Mouse (Mus musculus): ENCODE results near the gene Gm21988. TPM values are rescaled to one million over a fixed set of nuclear protein-coding genes. Genes with fewer than 3 reads are reported as not detected.

Gm21988 gene
- polyA plus RNA-seq, 1 experiment from 2014 or later = 11.9 TPM

DNA sequence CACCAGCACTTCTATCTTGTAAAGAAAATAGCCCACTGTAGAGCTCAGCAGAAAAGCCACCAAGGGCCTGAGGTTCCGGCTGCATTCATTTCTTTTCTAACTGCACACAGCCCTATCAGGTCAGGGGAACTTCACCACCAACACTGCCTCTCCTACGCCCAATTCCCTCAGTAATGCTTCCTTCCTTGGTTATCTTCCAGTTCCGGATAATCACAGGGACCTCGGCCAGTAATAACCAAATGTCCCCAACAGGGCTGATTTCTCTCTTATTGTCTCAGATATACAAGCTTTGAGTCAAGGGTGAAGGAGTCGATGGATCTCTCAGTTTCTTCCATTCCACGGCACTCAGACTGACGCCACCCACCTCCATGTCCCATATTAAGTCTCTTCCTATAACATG lies 32.3 kb downstream of the Gm21988 start:
- Histone ChIP-seq H3K4me3 (ENCODE audit: low read depth, low read length) (no peak overlapping the region), H3K36me3 (ENCODE audit: control insufficient read depth, insufficient read depth, low read length) (no peaks in the 10 kb centered on the region), H3K27ac (ENCODE audit: low read depth, low read length) (no peak overlapping the region), H3K4me2 (ENCODE audit: low read length) (no peak overlapping the region), H3K27me3 (replicated peaks; ENCODE audit: control insufficient read depth, insufficient read depth, low read length) (no peaks in the 10 kb centered on the region), H3K4me1 (ENCODE audit: control insufficient read depth, insufficient read depth, low read length) (no peaks in the 10 kb centered on the region), H3K9ac (ENCODE audit: low read length) (no peak overlapping the region), H3K9me3 (replicated peaks; ENCODE audit: control insufficient read depth, low read length) (no peaks in the 10 kb centered on the region)
- 94% methylated on average over 7 of the region's 7 CpGs for WGBS
- no peak for ATAC-seq
- no peak for DNase-seq (ENCODE audit: low spot score)

DNA sequence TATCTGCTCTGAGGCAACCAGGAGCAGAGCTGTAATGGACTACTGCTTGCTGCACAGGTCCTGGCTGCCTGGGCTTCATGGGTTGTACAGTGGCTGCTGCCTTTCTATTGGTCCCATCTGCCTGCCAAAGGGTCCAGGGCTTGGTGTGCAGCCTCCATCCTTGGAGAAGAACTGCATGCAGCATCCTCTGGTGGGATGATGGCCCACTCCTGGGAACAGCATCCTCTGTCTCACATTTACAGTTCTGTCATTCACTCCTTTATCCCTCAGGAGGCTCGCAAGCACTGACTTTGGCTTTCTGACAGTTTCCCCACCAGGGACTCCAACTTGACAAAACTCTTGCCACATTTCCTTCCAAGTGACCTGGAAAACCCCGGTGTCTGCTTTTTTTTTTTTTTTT lies 32.8 kb downstream of the Gm21988 start:
- Histone ChIP-seq H3K27ac (ENCODE audit: low read depth, low read length) (no peak overlapping the region), H3K4me3 (ENCODE audit: low read depth, low read length) (no peak overlapping the region), H3K36me3 (ENCODE audit: control insufficient read depth, insufficient read depth, low read length) (no peaks in the 10 kb centered on the region), H3K4me2 (ENCODE audit: low read length) (no peak overlapping the region), H3K9me3 (replicated peaks; ENCODE audit: control insufficient read depth, low read length) (no peaks in the 10 kb centered on the region), H3K27me3 (replicated peaks; ENCODE audit: control insufficient read depth, insufficient read depth, low read length) (no peaks in the 10 kb centered on the region), H3K9ac (ENCODE audit: low read length) (no peak overlapping the region), H3K4me1 (ENCODE audit: control insufficient read depth, insufficient read depth, low read length) (no peaks in the 10 kb centered on the region)
- ATAC-seq (no peak), DNase-seq (ENCODE audit: low spot score) (no peak)
- 84% methylated on average over 2 of the region's 2 CpGs for WGBS

DNA sequence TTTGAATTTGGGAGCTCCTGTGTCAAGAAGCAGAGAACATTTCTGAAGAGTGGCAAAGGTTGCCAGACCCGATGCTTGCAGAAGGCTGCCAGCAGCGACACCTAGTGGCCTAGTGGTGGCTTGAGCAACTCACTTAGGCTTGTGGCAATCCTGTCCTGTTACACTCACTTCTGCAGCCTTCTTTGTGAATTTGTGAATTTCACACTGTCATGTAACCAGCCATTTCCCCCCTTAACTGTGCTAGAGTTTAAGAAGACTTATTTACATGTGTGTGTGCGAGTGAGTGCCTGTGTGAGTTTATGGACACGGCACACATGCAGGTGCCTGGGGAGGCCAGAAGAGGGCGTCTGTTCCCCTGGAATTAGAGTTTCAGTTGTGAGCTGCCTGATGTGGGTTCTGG lies 37.9 kb downstream of the Gm21988 start:
- no peak overlapping the region for H3K9ac ChIP-seq (ENCODE audit: low read length)
- no peak overlapping the region for H3K4me3 ChIP-seq (ENCODE audit: low read depth, low read length)
- no peaks in the 10 kb centered on the region for H3K36me3 ChIP-seq (ENCODE audit: control insufficient read depth, insufficient read depth, low read length)
- no peaks in the 10 kb centered on the region for H3K9me3 ChIP-seq (replicated peaks; ENCODE audit: control insufficient read depth, low read length)
- H3K27me3 ChIP-seq (replicated peaks; ENCODE audit: control insufficient read depth, insufficient read depth, low read length) = no peaks in the 10 kb centered on the region
- peak; percentile 88 for DNase-seq (ENCODE audit: low spot score)
- 41% methylated on average over 5 of the region's 5 CpGs for WGBS
- no peak for ATAC-seq
- H3K4me2 ChIP-seq (ENCODE audit: low read length) = no peak overlapping the region
- H3K4me1 ChIP-seq (ENCODE audit: control insufficient read depth, insufficient read depth, low read length) = no peaks in the 10 kb centered on the region
- H3K27ac ChIP-seq (ENCODE audit: low read depth, low read length) = no peak overlapping the region

DNA sequence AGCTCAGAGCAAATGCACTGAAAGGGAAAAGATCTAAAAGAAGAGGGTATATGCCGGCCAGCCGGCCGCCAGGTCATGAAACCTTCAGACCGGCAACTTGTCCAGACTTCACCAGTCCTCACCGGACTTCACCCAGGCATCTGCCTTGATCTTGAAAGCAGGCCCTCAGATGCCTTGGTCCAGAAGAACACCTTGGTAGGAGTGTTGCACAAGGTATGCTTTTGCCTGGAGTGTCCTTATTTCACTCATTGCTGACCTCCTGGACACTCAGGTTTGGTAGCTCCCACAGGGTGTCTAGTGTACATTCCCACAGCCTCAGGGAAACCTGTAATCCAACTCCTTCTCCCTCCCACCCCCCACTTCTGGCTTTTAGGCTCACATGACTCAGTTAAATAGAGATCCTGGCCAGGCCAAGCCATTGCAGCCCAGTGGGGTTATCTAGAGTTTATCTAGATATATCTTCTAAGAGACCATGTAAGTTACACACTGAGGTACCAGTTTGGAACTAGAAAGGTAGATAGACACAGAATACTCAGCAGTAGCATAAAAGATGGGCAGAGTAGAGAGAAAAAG lies 39.5 kb downstream of the Gm21988 start:
- no peaks in the 10 kb centered on the region for H3K36me3 ChIP-seq (ENCODE audit: control insufficient read depth, insufficient read depth, low read length)
- H3K4me2 ChIP-seq (ENCODE audit: low read length) = no peak overlapping the region
- WGBS = 83% methylated on average over 5 of the region's 5 CpGs
- H3K9me3 ChIP-seq (replicated peaks; ENCODE audit: control insufficient read depth, low read length) = no peaks in the 10 kb centered on the region
- H3K4me3 ChIP-seq (ENCODE audit: low read depth, low read length) = no peak overlapping the region
- H3K27ac ChIP-seq (ENCODE audit: low read depth, low read length) = no peak overlapping the region
- no peak for DNase-seq (ENCODE audit: low spot score)
- H3K9ac ChIP-seq (ENCODE audit: low read length) = no peak overlapping the region
- ATAC-seq = no peak
- H3K27me3 ChIP-seq (replicated peaks; ENCODE audit: control insufficient read depth, insufficient read depth, low read length) = no peaks in the 10 kb centered on the region
- no peaks in the 10 kb centered on the region for H3K4me1 ChIP-seq (ENCODE audit: control insufficient read depth, insufficient read depth, low read length)

DNA sequence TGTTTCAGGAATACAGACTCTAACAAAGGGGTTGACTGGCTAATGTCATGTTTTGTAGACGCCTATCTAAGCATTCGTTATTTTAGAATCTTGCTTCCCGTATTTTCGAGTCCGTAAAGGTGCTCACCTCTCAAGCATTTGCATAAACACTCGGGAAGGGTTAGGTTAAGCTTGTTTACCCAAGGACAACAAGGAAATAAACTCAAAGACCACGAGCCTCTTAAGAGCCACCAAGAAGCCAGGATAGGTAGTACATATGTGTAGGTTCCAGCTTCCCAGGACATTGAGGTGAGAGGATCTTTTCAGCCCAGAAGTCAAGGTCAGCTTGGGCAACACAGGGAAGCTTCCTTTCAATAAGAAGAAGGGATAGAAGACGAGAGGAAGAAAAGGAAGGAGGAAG lies 40.5 kb downstream of the Gm21988 start:
- no peak overlapping the region for H3K27ac ChIP-seq (ENCODE audit: low read depth, low read length)
- H3K27me3 ChIP-seq (replicated peaks; ENCODE audit: control insufficient read depth, insufficient read depth, low read length) = no peaks in the 10 kb centered on the region
- DNase-seq (ENCODE audit: low spot score) (no peak), ATAC-seq (no peak)
- no peak overlapping the region for H3K9ac ChIP-seq (ENCODE audit: low read length)
- no peak overlapping the region for H3K4me2 ChIP-seq (ENCODE audit: low read length)
- no peak overlapping the region for H3K4me3 ChIP-seq (ENCODE audit: low read depth, low read length)
- H3K4me1 ChIP-seq (ENCODE audit: control insufficient read depth, insufficient read depth, low read length) = no peaks in the 10 kb centered on the region
- H3K36me3 ChIP-seq (ENCODE audit: control insufficient read depth, insufficient read depth, low read length) = no peaks in the 10 kb centered on the region
- WGBS = 84% methylated on average over 8 of the region's 8 CpGs
- H3K9me3 ChIP-seq (replicated peaks; ENCODE audit: control insufficient read depth, low read length) = no peaks in the 10 kb centered on the region

DNA sequence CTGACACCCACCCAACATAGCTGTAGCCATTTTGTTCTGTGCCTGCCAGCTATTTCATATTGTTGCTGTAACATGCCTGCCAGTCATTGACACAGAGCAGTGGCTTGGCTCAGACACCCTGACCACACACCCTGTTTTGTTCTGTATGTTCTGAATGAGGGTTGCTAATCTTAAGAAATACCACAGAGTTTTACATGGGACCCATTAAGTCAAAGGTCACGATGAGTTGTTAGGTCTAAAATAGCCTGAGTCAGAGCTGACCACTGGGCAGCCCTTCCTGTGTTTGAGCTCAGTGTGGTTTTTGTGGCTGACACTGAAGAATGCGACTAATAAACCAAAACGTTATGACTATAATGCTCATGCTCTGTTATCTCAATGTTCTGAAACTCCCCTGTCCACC lies 41.3 kb downstream of the Gm21988 start:
- no peak overlapping the region for H3K4me3 ChIP-seq (ENCODE audit: low read depth, low read length)
- WGBS = 90% methylated on average over 3 of the region's 3 CpGs
- H3K4me1 ChIP-seq (ENCODE audit: control insufficient read depth, insufficient read depth, low read length) = no peaks in the 10 kb centered on the region
- ATAC-seq (no peak), DNase-seq (ENCODE audit: low spot score) (no peak)
- H3K27ac ChIP-seq (ENCODE audit: low read depth, low read length) = no peak overlapping the region
- no peak overlapping the region for H3K9ac ChIP-seq (ENCODE audit: low read length)
- no peaks in the 10 kb centered on the region for H3K9me3 ChIP-seq (replicated peaks; ENCODE audit: control insufficient read depth, low read length)
- H3K4me2 ChIP-seq (ENCODE audit: low read length) = no peak overlapping the region
- H3K27me3 ChIP-seq (replicated peaks; ENCODE audit: control insufficient read depth, insufficient read depth, low read length) = no peaks in the 10 kb centered on the region
- no peaks in the 10 kb centered on the region for H3K36me3 ChIP-seq (ENCODE audit: control insufficient read depth, insufficient read depth, low read length)

DNA sequence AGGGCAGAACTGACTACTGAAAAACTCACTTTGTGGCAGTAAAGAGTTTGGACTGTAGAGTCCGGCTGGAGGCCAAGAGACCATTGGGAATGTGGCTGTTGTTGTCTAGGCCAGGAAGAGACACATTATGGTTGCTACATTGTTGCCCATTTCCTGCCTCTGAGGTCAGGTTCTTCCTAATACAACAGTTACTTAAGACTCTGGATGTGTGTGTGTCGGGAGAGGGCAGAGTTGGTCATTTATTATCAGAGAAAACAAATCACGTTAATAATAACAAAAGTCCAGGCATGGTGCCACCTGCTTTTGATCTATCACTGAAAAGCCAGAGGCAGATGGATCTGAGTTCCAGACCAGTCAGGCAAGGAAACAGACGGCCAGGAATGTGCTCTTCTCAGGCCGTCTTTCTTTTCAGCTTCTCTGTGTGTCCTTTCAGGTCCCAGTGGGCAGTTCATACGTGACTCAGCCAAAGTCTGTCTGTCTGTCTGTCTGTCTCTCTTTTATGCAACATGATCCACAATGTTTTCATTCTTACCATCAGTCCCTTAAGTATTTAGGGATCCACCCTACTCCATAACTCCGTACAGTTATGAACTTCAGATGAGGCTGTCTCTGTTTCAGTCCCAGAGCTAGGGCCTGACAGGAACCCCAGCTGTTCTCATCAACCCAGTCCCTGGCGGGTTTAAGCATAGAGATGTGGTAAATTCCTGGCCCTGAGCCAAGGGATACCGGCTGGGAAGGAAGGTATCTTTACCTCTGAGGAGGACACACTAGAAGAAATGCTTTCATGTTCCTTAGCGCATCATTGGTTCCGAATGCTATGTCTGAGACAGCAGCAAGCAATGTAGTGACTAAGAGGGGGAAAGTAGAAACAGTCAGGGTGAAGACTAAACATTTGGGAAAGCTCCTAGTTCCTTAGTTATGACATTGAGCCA lies 46.0 kb downstream of the Gm21988 start:
- no peak overlapping the region for H3K4me3 ChIP-seq (ENCODE audit: low read depth, low read length)
- no peaks in the 10 kb centered on the region for H3K36me3 ChIP-seq (ENCODE audit: control insufficient read depth, insufficient read depth, low read length)
- no peaks in the 10 kb centered on the region for H3K27me3 ChIP-seq (replicated peaks; ENCODE audit: control insufficient read depth, insufficient read depth, low read length)
- H3K4me1 ChIP-seq (ENCODE audit: control insufficient read depth, insufficient read depth, low read length) = no peaks in the 10 kb centered on the region
- H3K9me3 ChIP-seq (replicated peaks; ENCODE audit: control insufficient read depth, low read length) = no peaks in the 10 kb centered on the region
- no peak overlapping the region for H3K9ac ChIP-seq (ENCODE audit: low read length)
- no peak overlapping the region for H3K4me2 ChIP-seq (ENCODE audit: low read length)
- DNase-seq (ENCODE audit: low spot score) (no peak), ATAC-seq (no peak)
- WGBS = 67% methylated on average over 11 of the region's 11 CpGs
- H3K27ac ChIP-seq (ENCODE audit: low read depth, low read length) = no peak overlapping the region

DNA sequence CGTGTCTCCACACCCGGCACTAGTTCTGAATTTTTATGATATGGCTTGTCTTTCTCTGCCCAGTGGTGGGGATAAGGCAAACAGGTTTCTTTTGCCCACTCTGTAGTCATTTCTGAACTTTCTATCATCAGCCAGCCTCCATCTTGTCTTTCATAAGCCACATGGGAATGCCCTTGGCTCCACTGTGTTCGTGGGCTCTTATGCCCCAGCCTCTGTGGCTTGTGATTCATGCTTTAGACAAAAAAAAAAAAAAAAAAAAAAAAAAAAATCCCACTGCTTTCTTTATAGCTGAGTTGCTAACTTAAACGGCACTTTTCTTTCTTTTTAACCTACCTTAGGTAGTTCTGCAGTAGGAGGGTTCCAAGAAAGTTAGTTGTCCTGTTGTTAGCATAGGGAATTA lies 47.5 kb downstream of the Gm21988 start:
- Histone ChIP-seq H3K4me2 (ENCODE audit: low read length) (no peak overlapping the region), H3K9ac (ENCODE audit: low read length) (no peak overlapping the region), H3K27me3 (replicated peaks; ENCODE audit: control insufficient read depth, insufficient read depth, low read length) (no peaks in the 10 kb centered on the region), H3K27ac (ENCODE audit: low read depth, low read length) (no peak overlapping the region), H3K4me3 (ENCODE audit: low read depth, low read length) (no peak overlapping the region), H3K9me3 (replicated peaks; ENCODE audit: control insufficient read depth, low read length) (no peaks in the 10 kb centered on the region), H3K36me3 (ENCODE audit: control insufficient read depth, insufficient read depth, low read length) (no peaks in the 10 kb centered on the region), H3K4me1 (ENCODE audit: control insufficient read depth, insufficient read depth, low read length) (no peaks in the 10 kb centered on the region)
- no peak for DNase-seq (ENCODE audit: low spot score)
- WGBS = 80% methylated on average over 4 of the region's 4 CpGs
- no peak for ATAC-seq

DNA sequence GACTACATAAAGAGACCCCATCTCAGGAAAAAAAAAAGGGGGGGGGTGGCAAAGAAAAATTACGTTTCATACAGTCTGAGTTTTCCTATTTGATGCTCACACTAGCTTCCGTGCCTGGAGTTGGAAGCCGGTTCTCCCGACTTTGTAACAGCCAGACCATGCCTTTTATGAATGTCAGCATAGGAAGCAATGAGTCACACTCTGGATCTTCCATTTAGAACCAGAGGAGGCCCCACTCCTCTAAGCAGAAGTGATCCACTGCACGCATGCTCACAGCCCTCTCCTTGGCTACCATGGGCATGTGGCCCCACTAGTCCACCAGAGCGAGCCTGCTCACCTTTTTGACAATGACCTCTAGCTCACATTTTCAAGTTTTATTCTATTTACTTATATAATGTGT lies 48.4 kb downstream of the Gm21988 start:
- WGBS = 85% methylated on average over 6 of the region's 6 CpGs
- ATAC-seq = no peak
- no peaks in the 10 kb centered on the region for H3K36me3 ChIP-seq (ENCODE audit: control insufficient read depth, insufficient read depth, low read length)
- H3K4me1 ChIP-seq (ENCODE audit: control insufficient read depth, insufficient read depth, low read length) = no peaks in the 10 kb centered on the region
- no peak overlapping the region for H3K4me2 ChIP-seq (ENCODE audit: low read length)
- H3K9me3 ChIP-seq (replicated peaks; ENCODE audit: control insufficient read depth, low read length) = no peaks in the 10 kb centered on the region
- DNase-seq (ENCODE audit: low spot score) = no peak
- no peak overlapping the region for H3K9ac ChIP-seq (ENCODE audit: low read length)
- no peak overlapping the region for H3K27ac ChIP-seq (ENCODE audit: low read depth, low read length)
- H3K4me3 ChIP-seq (ENCODE audit: low read depth, low read length) = no peak overlapping the region
- no peaks in the 10 kb centered on the region for H3K27me3 ChIP-seq (replicated peaks; ENCODE audit: control insufficient read depth, insufficient read depth, low read length)

Data from forebrain, embryonic 14.5 days (tissue).